Mouse (Mus musculus) liver, postnatal 0 days (tissue): ENCODE data around the gene Gls2. TPM values are rescaled to one million over a fixed set of nuclear protein-coding genes. Genes with fewer than 3 reads are reported as not detected.
"Not testable (repeated sequence)": the region's sequence is repeated elsewhere in the genome, so short reads cannot be mapped to it uniquely, and the experiment has no call there.

Source experiments
- ATAC-seq: fragments of 200-750 bp; cut with Nextera tagmentation; 2 replicates; pipeline ENCODE4 v1.8.0; 2017; ENCODE audit warnings: mild to moderate bottlenecking, moderate library complexity
- DNase-seq: peaks from one replicate; pipeline ENCODE4 v3.0.0-alpha.2; 2016
- H3K27ac ChIP-seq: fragments of 300-500 bp; sonication (generic); 2 replicates; pipeline ENCODE4 v1.5.1; 2014; ENCODE audit warnings: antibody characterized with exemption, moderate library complexity, mild to moderate bottlenecking, low read depth
- H3K27me3 ChIP-seq: fragments of 300-500 bp; sonication (generic); 2 replicates; pipeline ENCODE4 v1.6.1; 2014; ENCODE audit warnings: low read length, control low read depth, mixed read lengths; ENCODE audit not compliant: insufficient read depth
- H3K36me3 ChIP-seq: fragments of 300-500 bp; sonication (generic); replicated peaks from 2 replicates; pipeline ENCODE4 v1.6.1; 2014; ENCODE audit warnings: mild to moderate bottlenecking, control low read depth, low read length, moderate library complexity, mixed read lengths; ENCODE audit not compliant: insufficient read depth
- H3K4me1 ChIP-seq: fragments of 300-500 bp; sonication (generic); 2 replicates; pipeline ENCODE4 v1.6.1; 2014; ENCODE audit warnings: antibody characterized with exemption, mild to moderate bottlenecking, control low read depth; ENCODE audit not compliant: insufficient read depth
- H3K4me2 ChIP-seq: fragments of 300-500 bp; sonication (generic); 2 replicates; pipeline ENCODE4 v1.6.1; 2014; ENCODE audit warnings: low read depth, mild to moderate bottlenecking, low read length, moderate library complexity, mixed read lengths
- H3K4me3 ChIP-seq: fragments of 300-500 bp; sonication (generic); 2 replicates; pipeline ENCODE4 v1.5.1; 2014; ENCODE audit warnings: low read depth, low read length
- H3K9ac ChIP-seq: fragments of 300-500 bp; sonication (generic); replicated peaks from 2 replicates; pipeline ENCODE4 v1.6.1; 2014; ENCODE audit warnings: mild to moderate bottlenecking, moderate library complexity
- H3K9me3 ChIP-seq: fragments of 300-500 bp; sonication (generic); 2 replicates; pipeline ENCODE4 v1.6.1; 2016; ENCODE audit warnings: mild to moderate bottlenecking, control low read depth, low read length, mixed read lengths
- CTCF ChIP-seq: sonication (generic); IDR thresholded peaks from 2 replicates; pipeline ENCODE4 v1.5.1; 2016; ENCODE audit warnings: antibody characterized with exemption, low read depth
- EP300 ChIP-seq: IDR thresholded peaks from 2 replicates; pipeline ENCODE4 v1.6.1; 2016; ENCODE audit warnings: antibody characterized with exemption, low read depth, mild to moderate bottlenecking
- WGBS: fragments of 180-500 bp; shearing (Covaris S2); extraction: QIAGEN DNeasy Blood & Tissue Kit; methylation state at CpG from one replicate; pipeline ENCODE4 v1.1.7; 2014; ENCODE audit not compliant: insufficient replicate concordance; 5-methylcytosine and 5-hydroxymethylcytosine counted together
- polyA plus RNA-seq: library from polyadenylated mRNA; unstranded; fragments of >200 nt; fragmentation: Nextera tagmentation; extraction: Ambion mirVana; gene quantifications from 2 replicates; pipeline ENCODE4 v1.2.1, GENCODE M21; 2015

The Gls2 gene
- polyA plus RNA-seq, 1 experiment from 2014 or later, result 48.8 TPM

DNA sequence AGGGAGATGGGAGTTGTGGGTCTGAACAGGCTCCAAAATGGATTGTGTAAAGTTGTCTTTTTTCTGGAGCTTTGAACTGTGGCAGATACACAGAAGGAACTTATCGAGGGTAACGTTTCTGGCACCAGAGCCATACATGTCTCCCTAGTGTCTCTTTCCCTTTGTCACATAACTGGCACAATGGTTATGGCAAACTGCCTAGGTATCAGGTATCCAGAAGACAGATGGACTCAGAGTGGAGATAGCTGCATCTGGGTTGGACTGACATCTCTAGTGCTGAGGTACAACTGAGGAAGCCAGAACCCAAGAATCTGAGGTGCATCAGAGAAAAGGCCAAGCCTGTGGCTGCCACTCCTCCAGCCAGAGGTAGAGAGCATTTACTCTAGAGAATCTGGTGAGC is 15.9 kb downstream of the Gls2 start:
- Histone ChIP-seq H3K4me1 (peaks cover 24% of the 10 kb centered on the region), H3K9me3 (no peaks in the 10 kb centered on the region), H3K27ac (0 out of 2 replicates have a peak overlapping the region, but pooled peaks have one; percentile 83), H3K4me2 (peak overlapping the region; percentile 79), H3K36me3 (peaks cover 18% of the 10 kb centered on the region), H3K4me3 (peak overlapping the region; percentile 68; the same call in 1 of the 2 replicates), H3K27me3 (no peaks in the 10 kb centered on the region), H3K9ac (peak overlapping the region; percentile 63)
- WGBS, result 75% methylated on average over 2 of the region's 2 CpGs
- DNase-seq (no peak), ATAC-seq (no peak)
- TF ChIP-seq CTCF (no peak), EP300 (no peak)

DNA sequence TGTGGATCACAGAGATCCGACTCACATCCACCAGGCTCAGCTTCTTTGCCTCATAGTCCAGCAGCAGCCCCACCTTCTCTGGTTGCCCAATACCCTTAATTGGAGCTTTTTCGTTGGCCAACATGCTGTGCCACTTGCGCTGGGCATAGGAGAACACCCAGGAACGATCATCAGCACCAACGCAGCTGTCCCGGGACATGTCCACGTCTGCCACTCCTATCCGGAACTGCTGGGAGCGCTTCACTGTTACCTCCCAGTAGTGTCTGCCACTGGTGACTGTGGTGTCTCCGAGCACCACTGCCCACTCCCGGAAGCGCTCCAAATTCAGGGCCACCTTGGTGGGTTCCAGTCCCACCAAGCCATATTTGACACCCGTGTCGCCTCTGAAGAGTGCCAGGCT is 16.7 kb downstream of the Gls2 start:
- H3K9me3 ChIP-seq, result no peaks in the 10 kb centered on the region
- no peaks in the 10 kb centered on the region for H3K27me3 ChIP-seq
- H3K27ac ChIP-seq, result peak overlapping the region; percentile 83

DNA sequence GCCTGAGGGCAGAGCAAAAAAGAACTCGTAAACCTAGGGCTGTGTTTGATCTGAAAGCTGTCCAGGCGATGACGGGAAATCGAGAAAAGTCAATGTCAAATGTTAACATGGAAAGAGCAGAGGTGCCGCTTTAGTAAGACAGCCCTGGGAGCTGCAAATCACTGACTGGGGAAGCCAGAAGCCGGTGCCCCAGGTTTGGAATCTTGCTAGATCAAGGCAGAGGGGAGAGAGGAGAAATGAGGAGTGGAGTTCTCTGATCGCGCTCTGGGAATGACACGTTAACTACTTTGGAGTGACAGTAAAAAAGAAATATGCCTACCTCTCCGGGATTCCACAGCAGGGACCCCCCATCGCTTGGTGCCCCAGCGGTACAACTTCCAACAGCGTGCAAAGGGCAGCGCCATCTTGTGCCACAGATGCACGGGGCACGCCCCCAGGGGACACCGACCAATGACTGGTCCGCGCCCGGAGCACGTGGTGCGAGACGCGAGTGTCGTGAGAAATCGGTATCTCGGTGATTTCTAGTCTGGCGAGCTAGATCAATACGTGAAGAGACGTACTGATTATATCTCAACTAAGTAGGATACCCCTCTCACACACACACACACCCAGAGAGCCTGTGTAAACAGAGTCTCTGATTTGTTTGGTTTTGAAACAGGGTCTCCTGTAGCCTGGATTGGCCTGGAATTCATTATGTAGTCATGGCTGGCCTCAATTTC is 17.3 kb downstream of the Gls2 start, which contains the start of gene Spryd4:
Spryd4 (minus strand) TSS at position 418 of the 719 bp plus-strand sequence.
- peaks cover 15% of the 10 kb centered on the region for H3K36me3 ChIP-seq
- H3K4me2 ChIP-seq, result peak within 1 kb of the TSS; percentile 79
- peak within 1 kb of the TSS; percentile 63 for H3K9ac ChIP-seq
- peaks cover 23% of the 10 kb centered on the region for H3K4me1 ChIP-seq
- H3K27me3 ChIP-seq, result no peaks in the 10 kb centered on the region
- ATAC-seq, result peak; percentile 88
- H3K4me3 ChIP-seq, result peak within 1 kb of the TSS; percentile 68
- WGBS, result under 1% methylated on average over 30 of the region's 30 CpGs
- H3K9me3 ChIP-seq, result no peaks in the 10 kb centered on the region
- TF ChIP-seq EP300 (no peak), CTCF (peak; percentile 48)
- DNase-seq, result peak; percentile 93
- H3K27ac ChIP-seq, result peak within 1 kb of the TSS; percentile 83

More for the DNA sequence above, 16.7 kb downstream of the Gls2 start:
- Histone ChIP-seq H3K4me2 (peak overlapping the region; percentile 79), H3K36me3 (peaks cover 18% of the 10 kb centered on the region), H3K4me3 (peak overlapping the region; percentile 68), H3K9ac (peak overlapping the region; percentile 63), H3K4me1 (peaks cover 23% of the 10 kb centered on the region)
- TF ChIP-seq CTCF (no peak), EP300 (no peak)
- DNase-seq (peak; percentile 48), ATAC-seq (peak; percentile 42)
- 16% methylated on average over 14 of the region's 14 CpGs for WGBS

DNA sequence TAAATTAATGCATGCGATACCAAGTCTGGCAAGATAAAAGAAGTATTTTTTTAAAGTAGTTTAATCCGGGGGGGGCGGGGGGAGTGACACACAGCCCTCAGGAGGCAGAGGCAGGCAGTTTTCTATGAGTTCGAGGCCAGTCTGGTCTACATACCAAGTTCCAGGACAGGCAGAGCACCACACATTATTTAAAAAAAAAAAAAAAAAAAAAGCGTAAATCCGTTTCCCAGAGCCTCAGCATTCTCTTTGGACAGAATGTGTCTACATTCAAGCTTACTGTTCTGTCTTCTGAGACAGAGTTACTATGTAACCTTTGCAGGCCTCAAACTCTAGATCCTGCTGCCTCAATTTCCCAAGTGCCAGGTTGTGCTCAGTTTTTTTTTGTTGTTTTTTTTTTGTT is 17.9 kb downstream of the Gls2 start:
- Histone ChIP-seq H3K27ac (peak overlapping the region; percentile 83), H3K9me3 (no peaks in the 10 kb centered on the region), H3K4me2 (peak overlapping the region; percentile 79), H3K9ac (peak overlapping the region; percentile 63; the same call in 1 of the 2 replicates), H3K4me1 (peaks cover 23% of the 10 kb centered on the region), H3K36me3 (peaks cover 12% of the 10 kb centered on the region), H3K4me3 (peak overlapping the region; percentile 68), H3K27me3 (no peaks in the 10 kb centered on the region)
- DNase-seq, result no peak
- WGBS, result 36% methylated on average over 6 of the region's 6 CpGs
- no peak for ATAC-seq
- TF ChIP-seq CTCF (no peak), EP300 (no peak)

DNA sequence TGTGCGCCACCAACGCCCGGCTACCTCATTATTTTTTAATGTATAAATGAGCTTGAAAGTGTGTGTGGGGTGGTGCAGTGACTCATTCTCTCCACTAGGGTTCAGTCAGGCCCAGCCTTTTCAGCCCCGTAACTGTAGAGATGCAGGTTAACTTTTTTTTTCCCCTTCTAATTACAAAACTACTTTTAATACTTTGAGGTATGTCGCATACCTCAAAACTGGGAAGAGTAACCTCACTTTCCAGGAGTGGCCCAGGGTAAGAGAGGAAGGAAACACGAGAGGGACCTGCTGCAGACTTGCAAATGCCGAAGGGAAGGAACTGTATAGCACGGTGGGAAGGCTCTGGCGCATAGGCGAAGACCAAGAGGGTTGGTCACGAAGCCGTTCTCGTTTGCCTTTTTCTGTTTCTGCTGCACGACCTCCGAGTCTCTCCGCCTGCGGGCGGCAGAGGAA is 18.6 kb downstream of the Gls2 start:
- H3K27ac ChIP-seq, result no peak overlapping the region
- ATAC-seq (peak; percentile 60), DNase-seq (peak; percentile 74)
- H3K27me3 ChIP-seq, result no peaks in the 10 kb centered on the region
- no peaks in the 10 kb centered on the region for H3K9me3 ChIP-seq
- peak overlapping the region; percentile 50 for H3K9ac ChIP-seq
- peaks cover 23% of the 10 kb centered on the region for H3K4me1 ChIP-seq
- peak; percentile 44; the same call in 1 of the 2 replicates for TF ChIP-seq EP300
- peak; percentile 85 for TF ChIP-seq CTCF
- 1% methylated on average over 18 of the region's 18 CpGs for WGBS
- peak overlapping the region; percentile 48 for H3K4me3 ChIP-seq
- peaks cover 12% of the 10 kb centered on the region for H3K36me3 ChIP-seq
- H3K4me2 ChIP-seq, result peak overlapping the region; percentile 77

DNA sequence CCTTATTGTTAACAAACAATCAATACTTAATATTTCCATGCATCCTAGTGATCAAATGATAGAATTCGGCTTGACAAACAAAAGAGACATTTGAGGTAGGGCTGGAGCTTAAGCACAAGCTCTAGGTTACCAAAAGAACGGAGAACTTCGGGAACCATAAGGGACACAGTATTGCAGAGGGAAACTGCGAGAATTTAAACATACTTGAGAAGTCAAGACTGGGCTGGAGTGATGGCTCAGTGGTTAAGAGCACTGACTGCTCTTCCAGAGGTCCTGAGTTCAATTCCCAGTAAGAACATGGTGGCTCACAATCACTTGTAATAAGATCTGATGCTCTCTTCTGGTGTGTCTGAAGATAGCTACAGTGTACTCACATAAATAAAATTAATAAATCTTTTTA is 19.9 kb downstream of the Gls2 start:
- not testable (repeated sequence) for H3K36me3 ChIP-seq, H3K27me3 ChIP-seq, H3K27ac ChIP-seq, H3K4me3 ChIP-seq, H3K9ac ChIP-seq, H3K4me2 ChIP-seq, H3K9me3 ChIP-seq, DNase-seq, ATAC-seq
- peaks cover 24% of the 10 kb centered on the region for H3K4me1 ChIP-seq
- WGBS, result 88% methylated on average over 4 of the region's 4 CpGs
